Mouse (Mus musculus) lung, postnatal 14 days (tissue): ENCODE measurements at regions not wholly inside any gene's neighbourhood (a gene's known extent, or its start where the extent isn't known, plus 50 kb on each side); places are given as distances from the start of the nearest gene placed in this dataset.
A peak's percentile ranks its signal among the peaks of the same experiment; 100 is the strongest.

Experiments used
- DNase-seq: peaks from one replicate; pipeline ENCODE4 v3.0.0; 2021

DNA sequence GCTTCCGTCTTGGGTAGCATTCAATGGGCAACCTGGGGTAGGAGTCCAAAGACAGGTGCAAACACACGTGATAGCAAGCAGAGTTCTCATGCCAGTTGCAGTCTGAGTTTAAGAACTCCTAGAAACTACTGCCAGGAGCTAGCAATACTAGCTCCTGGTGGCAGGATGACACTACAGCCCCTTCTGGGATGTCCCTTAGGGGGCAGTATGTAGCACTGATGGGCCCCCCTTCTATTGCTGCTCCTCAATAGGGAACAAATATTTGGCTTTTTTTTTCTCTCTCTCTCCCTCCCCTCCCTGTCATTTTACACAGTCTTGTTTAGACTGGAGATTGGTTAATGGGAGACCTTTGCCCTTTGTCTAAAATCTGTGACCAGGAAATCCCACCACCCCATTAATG lies 282.2 kb downstream of the Maf start:
- DNase-seq = no peak

DNA sequence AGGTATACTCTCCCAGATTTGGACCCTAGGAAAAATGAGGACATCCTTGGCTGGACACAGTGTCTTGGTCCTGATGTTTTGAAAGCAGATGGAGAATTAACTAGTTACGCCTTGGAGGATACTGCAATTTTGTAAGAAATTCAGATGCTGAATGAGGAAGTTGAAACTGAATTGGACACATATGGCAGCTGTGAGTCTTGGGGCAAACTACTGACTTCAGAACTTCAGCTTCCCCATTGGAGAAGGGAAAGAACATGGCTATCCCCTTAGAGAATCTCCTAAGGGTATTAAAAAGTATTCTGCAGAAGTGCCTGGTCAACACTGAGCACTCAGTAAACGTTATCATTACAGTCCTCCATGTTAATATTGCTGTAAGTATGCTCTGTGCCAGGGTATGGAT lies 283.9 kb downstream of the Maf start:
- DNase-seq = no peak

DNA sequence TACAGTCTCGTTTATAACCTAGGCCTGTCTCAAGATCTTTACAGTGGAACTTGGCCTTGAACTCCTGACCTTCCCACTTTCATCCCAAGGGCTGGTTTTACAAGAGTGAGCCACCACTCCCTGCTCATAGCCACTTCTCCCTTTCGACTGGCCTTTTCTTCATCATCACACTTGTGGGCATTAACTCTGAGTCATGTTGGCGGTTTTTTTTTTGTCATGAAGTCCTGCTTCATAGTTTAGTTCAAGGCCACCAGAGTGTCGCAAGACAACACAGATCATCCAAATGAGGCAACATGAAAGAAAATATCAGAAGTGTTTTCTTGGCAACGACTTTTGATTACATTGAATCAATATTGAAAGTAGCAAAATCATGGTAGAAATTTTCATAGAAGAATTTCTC lies 284.5 kb downstream of the Maf start:
- DNase-seq = no peak

DNA sequence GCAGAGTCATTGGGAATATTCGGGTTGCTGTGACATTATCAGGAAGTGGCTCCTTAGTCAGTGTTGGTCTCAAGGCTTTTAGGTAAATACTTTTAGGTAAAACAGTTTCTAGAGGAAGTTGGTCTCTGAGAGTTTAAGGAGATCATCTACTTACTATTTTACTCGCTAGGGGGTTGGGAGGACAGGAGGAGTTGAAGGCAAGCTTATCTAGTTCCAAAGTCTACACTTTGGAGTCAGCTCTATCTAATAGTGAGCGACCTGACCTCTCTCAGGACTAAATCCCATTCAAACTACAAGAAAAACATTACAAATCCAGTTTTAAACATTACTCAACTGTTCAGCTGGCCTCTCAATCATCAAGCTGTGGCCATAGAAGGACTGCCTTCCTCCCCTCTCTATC lies 287.1 kb downstream of the Maf start:
- no peak for DNase-seq

DNA sequence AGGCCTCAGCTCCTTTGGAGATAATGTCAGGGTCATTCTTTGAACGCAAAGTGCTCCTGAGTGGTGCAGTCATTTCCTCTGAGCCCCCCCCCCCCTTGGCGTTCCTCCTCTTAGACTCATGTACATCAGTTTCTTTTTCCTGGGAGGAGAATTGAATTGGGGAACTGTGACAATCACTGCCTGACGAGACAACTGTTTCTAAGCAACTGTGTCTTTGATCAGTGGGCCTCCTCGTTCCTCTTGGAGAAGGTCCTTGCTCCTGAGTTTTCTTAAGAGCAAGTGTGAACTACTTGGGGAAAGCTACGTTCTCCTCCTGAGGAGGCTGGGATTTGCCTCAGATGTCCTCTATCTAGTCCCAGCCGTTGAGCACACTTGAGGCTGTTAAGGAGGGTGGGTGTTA lies 287.5 kb downstream of the Maf start:
- DNase-seq = no peak

DNA sequence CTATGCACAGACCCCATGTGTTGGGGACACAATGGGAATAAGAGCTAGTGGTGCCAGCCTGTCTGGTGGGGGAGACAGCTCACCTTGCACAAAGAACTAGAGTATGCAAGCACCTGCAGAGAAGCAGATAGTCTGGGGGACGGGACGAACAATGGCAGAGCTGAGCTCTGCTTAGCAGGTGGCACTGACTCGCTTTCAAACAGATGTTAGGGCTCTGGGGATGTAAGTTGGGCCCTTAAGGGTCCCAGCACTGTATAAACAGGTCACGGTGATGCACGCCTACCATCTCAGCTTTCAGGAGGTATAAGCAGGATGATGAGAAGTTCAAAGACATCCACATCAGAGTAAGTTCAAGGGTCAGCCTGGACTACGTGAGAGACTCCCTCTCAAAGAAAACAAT lies 289.5 kb downstream of the Maf start:
- DNase-seq = no peak

DNA sequence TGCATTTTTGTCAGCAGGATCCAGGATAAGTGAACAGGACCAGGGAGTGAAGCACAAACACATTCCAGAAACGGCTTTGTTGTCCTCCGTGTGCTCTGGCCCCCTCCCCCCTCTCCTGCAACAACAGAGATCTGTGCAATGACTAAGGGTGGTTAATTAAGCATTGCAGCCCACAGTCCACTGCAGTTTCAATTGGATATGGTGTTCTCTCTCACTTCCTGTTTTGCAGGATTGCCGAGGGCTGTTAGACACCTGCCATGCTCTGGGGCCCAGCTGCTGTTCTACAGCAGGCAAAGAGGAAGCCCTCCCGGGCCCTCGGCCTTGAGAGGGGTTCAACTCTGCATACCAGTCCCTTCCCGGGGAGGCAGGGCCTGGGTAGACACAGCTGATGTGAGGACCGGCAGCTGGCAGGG lies 293.5 kb downstream of the Maf start:
- peak; percentile 12 for DNase-seq

DNA sequence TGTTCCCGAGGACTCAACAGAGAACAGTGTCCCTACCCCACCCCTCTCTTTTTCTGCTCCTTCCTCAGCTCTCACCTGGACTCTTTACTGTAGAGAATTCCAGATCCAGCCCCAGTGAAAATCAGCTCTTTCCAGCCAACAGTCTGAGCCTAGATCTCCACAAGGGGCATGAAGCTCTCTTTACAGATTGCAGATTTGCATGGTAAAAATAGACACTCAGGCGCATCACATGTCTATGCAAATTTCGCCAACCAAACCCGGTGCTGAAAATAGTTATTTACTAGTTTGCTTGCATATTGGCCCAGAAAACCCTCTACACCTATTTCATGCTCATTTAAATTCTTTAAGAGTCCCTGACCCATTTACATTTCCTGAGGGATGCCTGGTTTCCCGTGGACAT lies 295.8 kb downstream of the Maf start:
- DNase-seq = no peak

DNA sequence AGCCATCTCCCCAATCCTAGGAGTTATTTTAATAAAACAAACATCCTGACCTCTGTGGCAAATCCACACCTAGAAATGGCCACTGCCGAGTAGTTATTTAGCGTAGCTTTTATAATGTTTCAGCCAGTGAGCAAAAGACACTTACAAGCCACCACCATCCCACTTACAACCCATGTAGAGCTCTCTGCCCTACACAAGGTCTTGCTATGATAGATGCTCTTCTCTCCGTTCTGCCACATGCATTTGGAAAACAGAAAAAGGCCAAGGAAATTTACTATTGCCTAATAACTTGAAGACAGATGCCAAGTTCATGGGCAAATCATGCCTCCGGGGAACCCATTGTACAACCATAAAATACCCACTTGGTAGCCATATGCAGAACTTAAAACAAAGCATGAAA lies 296.5 kb downstream of the Maf start:
- no peak for DNase-seq

DNA sequence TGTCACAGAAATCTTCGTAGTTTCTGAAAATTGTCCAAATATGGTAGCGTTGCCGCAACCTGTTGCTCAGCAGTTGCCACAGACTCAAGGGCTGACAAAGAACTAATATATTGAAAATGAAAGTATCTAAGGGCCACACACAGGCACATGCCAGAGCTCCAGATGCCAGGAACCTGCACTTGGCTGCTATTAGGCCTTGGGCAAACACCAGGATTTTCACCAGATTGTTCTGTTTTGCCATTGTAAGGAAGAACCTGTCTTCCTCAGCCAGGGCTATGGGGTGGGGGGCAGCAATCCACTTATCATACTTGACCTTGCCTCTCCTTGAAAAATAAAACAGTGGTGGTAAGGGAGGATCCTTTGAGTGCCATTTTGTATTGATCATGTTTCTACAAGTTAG lies 297.4 kb downstream of the Maf start:
- DNase-seq = no peak

DNA sequence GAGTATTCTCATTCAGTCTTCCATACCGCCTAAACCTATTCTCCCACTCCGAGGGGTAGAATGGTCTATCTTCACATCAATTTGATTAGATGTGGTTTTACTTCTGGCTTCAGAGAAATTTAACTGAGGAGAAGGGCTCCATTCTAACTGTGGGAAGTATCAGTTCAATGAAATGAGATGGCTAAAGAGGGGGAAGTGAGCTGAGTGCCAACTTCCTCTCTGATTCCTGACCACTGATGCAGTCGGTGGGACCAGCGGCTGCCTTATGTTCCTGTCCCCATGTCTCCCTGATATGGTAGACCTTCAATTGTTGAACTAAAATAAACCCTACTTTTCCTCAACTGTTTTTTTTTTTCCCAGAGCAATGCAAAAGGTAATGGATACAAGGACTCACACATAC lies 300.1 kb downstream of the Maf start:
- DNase-seq = no peak

DNA sequence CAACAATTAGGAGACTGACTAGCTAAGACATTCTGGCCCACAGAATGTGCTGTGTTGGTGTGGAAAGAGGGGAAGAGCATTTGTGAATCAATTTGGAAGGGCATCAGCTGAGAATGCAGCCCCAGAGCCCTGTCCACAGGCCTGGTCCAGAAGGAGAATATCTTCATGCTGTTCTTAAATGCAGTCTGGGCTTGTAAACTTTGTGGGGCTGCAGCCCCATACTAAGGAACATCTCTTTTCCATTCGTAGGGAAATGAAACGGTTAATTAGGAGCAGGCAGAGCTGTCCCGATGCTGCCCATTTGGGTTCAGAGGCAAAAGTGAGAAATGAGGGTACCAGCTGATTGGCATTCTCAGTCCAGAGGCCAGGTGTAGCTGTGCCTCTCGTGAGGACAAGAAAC lies 304.0 kb downstream of the Maf start:
- no peak for DNase-seq

DNA sequence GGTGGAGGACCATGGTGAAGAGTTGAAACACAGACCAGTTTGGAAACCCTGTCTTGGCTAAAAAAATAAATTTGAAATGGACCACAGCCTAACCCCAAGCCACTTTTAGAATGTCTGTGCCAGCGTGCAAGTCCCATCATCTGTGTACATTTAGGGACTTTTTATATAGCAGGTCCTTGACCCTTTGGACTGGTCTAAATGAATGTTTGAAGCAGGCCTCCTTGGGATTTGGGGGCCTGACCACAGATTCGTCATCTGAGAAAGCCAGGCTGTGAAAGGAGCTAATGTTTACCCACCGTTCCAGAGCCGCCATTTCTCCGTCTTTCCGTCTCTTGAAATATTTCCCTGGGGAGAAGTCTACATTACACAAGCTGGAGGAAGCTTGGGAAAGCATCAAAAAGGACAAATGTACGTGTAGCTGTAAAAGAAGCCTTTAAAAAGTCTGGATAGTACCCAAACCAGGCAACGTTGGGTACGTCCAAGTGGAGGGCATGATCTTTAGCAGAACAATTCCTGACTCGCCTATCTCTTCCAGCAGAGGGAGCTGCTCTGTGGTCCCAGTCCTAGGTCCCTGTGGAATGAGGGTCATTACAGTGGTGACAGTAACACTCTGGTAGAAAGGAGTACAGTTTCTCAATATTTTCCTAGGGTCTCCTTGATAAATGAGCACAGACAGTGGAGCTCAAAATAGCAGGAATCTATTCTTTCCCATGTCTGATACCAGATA lies 305.0 kb downstream of the Maf start:
- peak; percentile 46 for DNase-seq
